Mouse (Mus musculus) C2C12 (cell line): ENCODE measurements around the gene Gucy2c. TPM values are rescaled to one million over a fixed set of nuclear protein-coding genes. Genes with fewer than 3 reads are reported as not detected.

Source experiments
- H3K27me3 ChIP-seq: one replicate; pipeline ENCODE4 v1.6.1; 2011; ENCODE audit not compliant: control insufficient read depth, insufficient read depth, insufficient read length
- H3K36me3 ChIP-seq: one replicate; pipeline ENCODE4 v1.6.1; 2011; ENCODE audit not compliant: control insufficient read depth, insufficient read depth
- H3K4me3 ChIP-seq: one replicate; pipeline ENCODE4 v1.5.1; 2011; ENCODE audit warnings: mild to moderate bottlenecking, control low read depth; ENCODE audit not compliant: poor library complexity, insufficient read depth, severe bottlenecking
- H3K79me2 ChIP-seq: one replicate; pipeline ENCODE4 v1.6.1; 2011; ENCODE audit not compliant: control insufficient read depth, insufficient read depth
- H3K79me3 ChIP-seq: one replicate; pipeline ENCODE4 v1.6.1; 2011; ENCODE audit warnings: low read depth, control low read depth
- H3ac ChIP-seq: one replicate; pipeline ENCODE3; 2011; ENCODE audit warnings: low read depth; ENCODE audit not compliant: control insufficient read depth, insufficient read length
- CEBPB ChIP-seq: IDR thresholded peaks from one replicate; pipeline ENCODE4 v1.6.1; 2011; ENCODE audit warnings: low read depth, mild to moderate bottlenecking, control low read depth, moderate library complexity
- CTCF ChIP-seq: IDR thresholded peaks from one replicate; pipeline ENCODE4 v1.5.1; 2011; ENCODE audit not compliant: control insufficient read depth, insufficient read depth, insufficient read length
- FOSL1 ChIP-seq: IDR thresholded peaks from one replicate; pipeline ENCODE4 v1.8.0; 2011; ENCODE audit warnings: mild to moderate bottlenecking, low read length; ENCODE audit not compliant: poor library complexity, insufficient read depth, severe bottlenecking
- MAX ChIP-seq: IDR thresholded peaks from one replicate; pipeline ENCODE4 v1.6.1; 2011; ENCODE audit warnings: mild to moderate bottlenecking, control low read depth
- MYOD1 ChIP-seq: IDR thresholded peaks from one replicate; pipeline ENCODE4 v1.6.1; 2011; ENCODE audit warnings: low read depth; ENCODE audit not compliant: control insufficient read depth, insufficient read length
- MYOG ChIP-seq: IDR thresholded peaks from one replicate; pipeline ENCODE4 v1.6.1; 2011; ENCODE audit not compliant: control insufficient read depth, insufficient read length; ENCODE audit errors: extremely low read depth
- USF1 ChIP-seq: IDR thresholded peaks from one replicate; pipeline ENCODE4 v1.6.1; 2011; ENCODE audit warnings: low read depth, mild to moderate bottlenecking, control low read depth, moderate library complexity
- polyA plus RNA-seq: library from polyadenylated mRNA; unstranded; fragments of >200 nt; fragmentation: generic; extraction: Trizol; gene quantifications from one replicate; pipeline ENCODE4 v1.2.1, GENCODE M21; 2012; ENCODE audit warnings: missing spikeins

Gucy2c gene
- polyA plus RNA-seq, 1 experiment: 0.01 TPM

DNA sequence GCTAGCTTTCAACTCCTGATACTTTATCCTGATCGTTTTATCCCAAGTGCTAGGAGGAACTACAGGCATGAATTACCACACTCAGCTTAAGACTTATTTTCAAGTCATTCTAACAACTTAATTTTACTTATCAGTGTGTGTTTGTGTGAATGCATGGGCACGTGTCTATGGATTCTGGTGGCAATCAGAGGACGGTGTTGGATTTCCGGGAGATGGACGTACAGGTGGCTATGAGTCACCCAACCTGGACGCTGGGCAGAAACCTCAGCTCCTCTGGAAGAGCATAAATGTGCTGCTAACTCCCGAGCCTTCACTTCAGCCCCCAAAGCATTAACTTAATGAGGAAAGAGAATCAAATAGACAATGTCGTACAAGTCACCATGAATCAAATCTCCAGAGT lies 43.4 kb upstream of the Gucy2c start:
- peaks cover 32% of the 10 kb centered on the region for H3K79me3 ChIP-seq
- peaks cover 64% of the 10 kb centered on the region for H3K79me2 ChIP-seq
- no peak overlapping the region for H3K4me3 ChIP-seq
- TF ChIP-seq USF1 (no peak), CTCF (no peak), CEBPB (no peak), MAX (no peak), FOSL1 (no peak), MYOG (no peak), MYOD1 (no peak)
- no peak overlapping the region for H3ac ChIP-seq
- peaks cover 49% of the 10 kb centered on the region for H3K36me3 ChIP-seq
- no peaks in the 10 kb centered on the region for H3K27me3 ChIP-seq

DNA sequence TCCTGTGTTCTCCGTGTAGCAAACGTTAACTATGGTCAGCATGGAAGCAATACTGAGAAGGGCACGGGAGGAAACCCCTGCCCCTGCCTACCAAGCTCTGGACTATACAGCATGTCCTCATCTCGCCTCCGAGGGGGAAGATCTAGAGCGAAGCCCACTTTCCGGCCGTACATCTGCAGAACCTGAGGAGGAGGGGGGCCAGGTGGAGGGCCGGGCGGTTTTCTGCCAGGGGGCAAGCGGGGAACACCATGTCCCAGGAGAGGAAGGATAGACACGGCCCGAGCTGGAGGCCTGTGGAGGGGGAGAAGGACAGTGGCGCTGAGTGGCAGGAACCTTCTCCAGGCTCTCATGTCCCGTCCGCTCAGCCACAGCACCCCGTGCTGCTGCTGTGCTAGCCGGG lies 39.5 kb upstream of the Gucy2c start:
- TF ChIP-seq FOSL1: no peak
- TF ChIP-seq USF1: no peak
- TF ChIP-seq MYOG: no peak
- no peak for TF ChIP-seq CTCF
- no peak for TF ChIP-seq MAX
- no peak for TF ChIP-seq CEBPB
- TF ChIP-seq MYOD1: no peak
- H3K36me3 ChIP-seq: peaks cover 70% of the 10 kb centered on the region
- H3ac ChIP-seq: no peak overlapping the region

DNA sequence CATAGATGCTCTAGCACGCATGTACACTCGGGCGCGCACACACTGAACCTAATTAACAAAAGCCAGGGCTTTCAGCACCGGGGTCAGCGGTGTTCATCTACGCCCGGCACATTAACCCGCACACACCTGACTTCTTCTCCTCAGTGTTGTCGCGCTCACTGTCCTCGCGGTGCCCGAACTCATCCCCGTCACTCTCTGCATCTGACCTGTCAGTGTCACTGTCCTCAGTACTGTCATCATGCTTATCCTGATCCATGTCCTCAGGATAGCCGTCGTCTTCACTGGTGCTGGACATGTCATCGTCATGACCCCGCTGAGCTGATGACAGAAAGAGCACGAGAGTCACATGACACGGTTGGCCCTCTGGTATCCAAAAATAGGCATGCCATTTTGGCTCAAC lies 38.8 kb upstream of the Gucy2c start:
- no peak overlapping the region for H3K4me3 ChIP-seq
- peaks cover 71% of the 10 kb centered on the region for H3K36me3 ChIP-seq
- no peak for TF ChIP-seq USF1
- no peak for TF ChIP-seq MYOG
- TF ChIP-seq CTCF: no peak
- no peak for TF ChIP-seq MYOD1
- TF ChIP-seq FOSL1: no peak
- no peak for TF ChIP-seq MAX
- no peak for TF ChIP-seq CEBPB
- no peak overlapping the region for H3ac ChIP-seq
- H3K79me3 ChIP-seq: peaks cover 12% of the 10 kb centered on the region
- no peaks in the 10 kb centered on the region for H3K27me3 ChIP-seq
- peaks cover 50% of the 10 kb centered on the region for H3K79me2 ChIP-seq

More for the DNA sequence above, 39.5 kb upstream of the Gucy2c start:
- peaks cover 57% of the 10 kb centered on the region for H3K79me2 ChIP-seq
- H3K79me3 ChIP-seq: peaks cover 18% of the 10 kb centered on the region
- H3K4me3 ChIP-seq: no peak overlapping the region
- no peaks in the 10 kb centered on the region for H3K27me3 ChIP-seq

DNA sequence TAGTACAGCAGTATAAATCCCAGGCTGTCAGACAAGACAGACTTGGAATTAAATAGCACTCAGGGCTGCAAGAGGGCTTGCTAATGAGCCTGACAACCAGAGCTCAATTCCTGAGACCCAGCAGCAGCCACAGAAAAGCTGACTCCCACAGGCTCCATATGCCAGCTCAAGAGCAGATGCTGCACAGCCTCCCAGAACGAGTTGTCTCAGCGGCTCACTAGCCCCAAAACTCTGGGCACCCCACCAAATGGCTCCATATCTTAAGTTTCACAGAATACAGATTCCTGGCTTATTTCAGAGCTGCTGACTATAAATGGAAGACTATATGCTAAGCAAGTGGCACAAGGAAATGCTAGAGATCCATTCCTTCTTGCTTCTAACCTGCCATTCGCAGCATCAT lies 36.0 kb upstream of the Gucy2c start:
- Histone ChIP-seq H3ac (no peak overlapping the region), H3K79me3 (peaks cover 5% of the 10 kb centered on the region), H3K36me3 (peaks cover 77% of the 10 kb centered on the region), H3K27me3 (no peaks in the 10 kb centered on the region), H3K79me2 (peaks cover 32% of the 10 kb centered on the region), H3K4me3 (no peak overlapping the region)
- no peak for TF ChIP-seq FOSL1
- no peak for TF ChIP-seq MYOD1
- TF ChIP-seq CEBPB: no peak
- no peak for TF ChIP-seq MYOG
- no peak for TF ChIP-seq MAX
- no peak for TF ChIP-seq CTCF
- no peak for TF ChIP-seq USF1

DNA sequence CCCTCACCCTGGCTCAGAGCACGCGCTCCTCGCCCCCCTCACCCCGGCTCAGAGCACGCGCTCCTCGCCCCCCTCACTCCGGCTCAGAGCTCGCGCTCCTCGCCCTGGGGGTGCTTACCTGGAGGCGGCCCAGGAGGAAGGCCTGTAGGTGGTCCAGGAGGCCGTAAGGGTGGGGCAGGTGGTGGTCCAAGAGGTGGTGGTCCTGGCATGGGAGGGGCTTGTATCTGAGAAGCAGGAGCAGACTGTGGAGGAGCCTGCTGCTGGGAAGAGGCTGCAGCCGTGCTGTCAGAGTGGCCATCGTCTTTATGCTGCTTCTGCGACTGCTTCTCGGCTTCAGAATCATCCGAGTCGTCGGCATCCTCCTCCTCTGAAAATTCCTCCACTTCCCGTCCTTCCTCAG lies 35.3 kb upstream of the Gucy2c start:
- H3K36me3 ChIP-seq: peaks cover 76% of the 10 kb centered on the region
- no peak for TF ChIP-seq MYOG
- no peak for TF ChIP-seq CEBPB
- no peak for TF ChIP-seq MAX
- no peak for TF ChIP-seq CTCF
- no peak for TF ChIP-seq FOSL1
- no peak for TF ChIP-seq MYOD1
- TF ChIP-seq USF1: no peak
- H3K79me3 ChIP-seq: peaks cover 1% of the 10 kb centered on the region
- peaks cover 25% of the 10 kb centered on the region for H3K79me2 ChIP-seq
- H3ac ChIP-seq: no peak overlapping the region
- H3K4me3 ChIP-seq: no peak overlapping the region
- no peaks in the 10 kb centered on the region for H3K27me3 ChIP-seq

DNA sequence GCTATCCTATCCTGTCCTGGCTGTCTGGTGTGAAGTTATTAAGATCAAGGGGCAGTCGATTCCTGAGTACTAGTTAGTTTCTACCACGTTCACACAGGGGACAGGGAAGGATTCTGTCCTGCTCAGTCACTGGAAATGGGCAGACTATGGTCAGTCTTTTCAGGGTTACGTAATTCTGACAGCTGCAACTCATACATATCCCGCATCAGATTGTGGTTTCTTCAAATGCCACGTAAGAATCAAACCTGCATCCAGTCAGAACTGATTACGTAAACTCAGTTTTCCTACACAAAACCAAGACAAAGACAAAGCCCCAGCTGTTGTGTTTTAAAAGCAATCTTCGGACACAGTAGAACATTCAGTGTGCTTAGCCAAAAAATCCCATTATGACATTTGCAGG lies 33.8 kb upstream of the Gucy2c start:
- no peak for TF ChIP-seq MYOD1
- TF ChIP-seq FOSL1: no peak
- no peak for TF ChIP-seq USF1
- no peak overlapping the region for H3K4me3 ChIP-seq
- H3K79me3 ChIP-seq: peaks cover 3% of the 10 kb centered on the region
- no peaks in the 10 kb centered on the region for H3K27me3 ChIP-seq
- peaks cover 25% of the 10 kb centered on the region for H3K79me2 ChIP-seq
- peaks cover 73% of the 10 kb centered on the region for H3K36me3 ChIP-seq
- H3ac ChIP-seq: no peak overlapping the region
